Mouse (Mus musculus) adrenal gland, adult 2 months (tissue): ENCODE data around the gene Ak3. TPM values are rescaled to one million over a fixed set of nuclear protein-coding genes. Genes with fewer than 3 reads are reported as not detected.
"Not testable (repeated sequence)": the region's sequence is repeated elsewhere in the genome, so short reads cannot be mapped to it uniquely, and the experiment has no call there.

Experiments used
- DNase-seq: peaks from one replicate; pipeline ENCODE4 v3.0.0; 2021
- polyA plus RNA-seq: library from polyadenylated mRNA; depleted of rRNA; stranded (reverse); fragments of >200 nt; gene quantifications from 2 replicates; pipeline ENCODE4 v1.2.3, GENCODE M21; 2012
- total RNA-seq, 2 experiments: library from RNA; stranded (reverse); gene quantifications; 2 replicates each; pipeline ENCODE4 v1.2.3; 2021

The Ak3 gene
- total and polyA plus RNA-seq, 3 experiments = 134 to 262 (median 232) TPM

- no peak for DNase-seq
Observed at GRCm38 (mm10) chr19:29044353-29044768, 3.4 kb downstream of the Ak3 start.

- DNase-seq = no peak
Observed at GRCm38 (mm10) chr19:29042647-29043046, 5.1 kb downstream of the Ak3 start.

- DNase-seq = no peak
Observed at GRCm38 (mm10) chr19:29042143-29042542, 5.6 kb downstream of the Ak3 start.

GRCm38 (mm10) chr19:29040206-29040605 lies 7.6 kb downstream of the Ak3 start:
- no peak for DNase-seq

- DNase-seq = no peak
Observed at GRCm38 (mm10) chr19:29039334-29039733, 8.4 kb downstream of the Ak3 start.

- no peak for DNase-seq
Observed at GRCm38 (mm10) chr19:29037541-29037940, 10.2 kb downstream of the Ak3 start.

- no peak for DNase-seq
Observed at GRCm38 (mm10) chr19:29037026-29037425, 10.7 kb downstream of the Ak3 start.

- DNase-seq = peak; percentile 30
Observed at GRCm38 (mm10) chr19:29032662-29033061, 15.1 kb downstream of the Ak3 start.

GRCm38 (mm10) chr19:29031788-29032187 lies 16.0 kb downstream of the Ak3 start:
- no peak for DNase-seq

GRCm38 (mm10) chr19:29024391-29024947 lies 23.3 kb downstream of the Ak3 start:
- no peak for DNase-seq

GRCm38 (mm10) chr19:29021754-29022345 lies 25.9 kb downstream of the Ak3 start:
- no peak for DNase-seq

GRCm38 (mm10) chr19:29019647-29020046 lies 28.1 kb downstream of the Ak3 start:
- DNase-seq = no peak

- no peak for DNase-seq
Observed at GRCm38 (mm10) chr19:29016786-29017185, 31.0 kb downstream of the Ak3 start.

GRCm38 (mm10) chr19:29016204-29016765 lies 31.5 kb downstream of the Ak3 start:
- no peak for DNase-seq

- DNase-seq = no peak
Observed at GRCm38 (mm10) chr19:29015410-29016203, 32.2 kb downstream of the Ak3 start.

- DNase-seq = no peak
Observed at GRCm38 (mm10) chr19:29014466-29015055, 33.2 kb downstream of the Ak3 start.

GRCm38 (mm10) chr19:29011355-29011990 lies 36.3 kb downstream of the Ak3 start:
- no peak for DNase-seq

GRCm38 (mm10) chr19:29009046-29009445 lies 38.7 kb downstream of the Ak3 start:
- DNase-seq = no peak

- peak; percentile 44 for DNase-seq
Observed at GRCm38 (mm10) chr19:29008069-29008706, 39.6 kb downstream of the Ak3 start.

GRCm38 (mm10) chr19:29000321-29000720 lies 47.4 kb downstream of the Ak3 start:
- DNase-seq = not testable (repeated sequence)

- no peak for DNase-seq
Observed at GRCm38 (mm10) chr19:28997976-28998630, 49.7 kb downstream of the Ak3 start.
